Mouse (Mus musculus) midbrain, embryonic 12.5 days (tissue): ENCODE measurements around the gene Ttc34. TPM values are rescaled to one million over a fixed set of nuclear protein-coding genes. Genes with fewer than 3 reads are reported as not detected.
A peak's percentile ranks its signal among the peaks of the same experiment; 100 is the strongest.

Source experiments
- ATAC-seq: fragments of 200-750 bp; cut with Nextera tagmentation; 2 replicates; pipeline ENCODE4 v1.8.0; 2017; ENCODE audit warnings: low read depth, moderate TSS enrichment, moderate library complexity; ENCODE audit not compliant: low FRiP score
- H3K27ac ChIP-seq: fragments of 300-500 bp; sonication (generic); replicated peaks from 2 replicates; pipeline ENCODE4 v1.5.1; 2016; ENCODE audit warnings: mild to moderate bottlenecking
- H3K27me3 ChIP-seq: fragments of 300-500 bp; sonication (generic); 2 replicates; pipeline ENCODE4 v1.6.1; 2016; ENCODE audit warnings: mild to moderate bottlenecking
- H3K36me3 ChIP-seq: fragments of 300-500 bp; sonication (generic); 2 replicates; pipeline ENCODE4 v1.6.1; 2016
- H3K4me1 ChIP-seq: fragments of 300-500 bp; sonication (generic); 2 replicates; pipeline ENCODE4 v1.6.1; 2016
- H3K4me2 ChIP-seq: fragments of 300-500 bp; sonication (generic); replicated peaks from 2 replicates; pipeline ENCODE4 v1.6.1; 2016; ENCODE audit warnings: mild to moderate bottlenecking, moderate library complexity
- H3K4me3 ChIP-seq: fragments of 300-500 bp; sonication (generic); 2 replicates; pipeline ENCODE4 v1.5.1; 2016; ENCODE audit warnings: mild to moderate bottlenecking
- H3K9ac ChIP-seq: fragments of 300-500 bp; sonication (generic); replicated peaks from 2 replicates; pipeline ENCODE4 v1.6.1; 2016; ENCODE audit warnings: mild to moderate bottlenecking, moderate library complexity
- H3K9me3 ChIP-seq: fragments of 300-500 bp; sonication (generic); 2 replicates; pipeline ENCODE4 v1.6.1; 2016; ENCODE audit warnings: mild to moderate bottlenecking
- WGBS: fragments of 180-500 bp; shearing (Covaris S2); methylation state at CpG from one replicate; pipeline ENCODE4 v1.1.7; 2016; 5-methylcytosine and 5-hydroxymethylcytosine counted together
- polyA plus RNA-seq: library from polyadenylated mRNA; unstranded; fragments of >200 nt; fragmentation: Nextera tagmentation; extraction: Ambion mirVana; gene quantifications from 2 replicates; pipeline ENCODE4 v1.2.1, GENCODE M21; 2016

Ttc34 gene
- polyA plus RNA-seq, 1 experiment from 2014 or later = 0.46 TPM

- H3K27ac ChIP-seq = no peak overlapping the region
- H3K4me2 ChIP-seq = no peak overlapping the region
- 61% methylated on average over 9 of the region's 9 CpGs for WGBS
- no peak overlapping the region for H3K4me3 ChIP-seq
- no peak overlapping the region for H3K9ac ChIP-seq
- H3K36me3 ChIP-seq = no peaks in the 10 kb centered on the region
- H3K9me3 ChIP-seq = no peaks in the 10 kb centered on the region
- ATAC-seq = no peak
- peaks cover 14% of the 10 kb centered on the region; the same call in 1 of the 2 replicates for H3K4me1 ChIP-seq
- H3K27me3 ChIP-seq = peaks cover 28% of the 10 kb centered on the region
Measured at GRCm38 (mm10) chr4:154831915-154832573, 5.2 kb upstream of the Ttc34 start.

- Histone ChIP-seq H3K4me3 (no peak overlapping the region), H3K27ac (no peak overlapping the region), H3K4me2 (no peak overlapping the region), H3K4me1 (peaks cover 11% of the 10 kb centered on the region; the same call in 1 of the 2 replicates), H3K9ac (no peak overlapping the region), H3K36me3 (no peaks in the 10 kb centered on the region), H3K27me3 (peaks cover 32% of the 10 kb centered on the region; the same call in 1 of the 2 replicates), H3K9me3 (no peaks in the 10 kb centered on the region)
- ATAC-seq = 0 out of 2 replicates have a peak, but pooled peaks have one; percentile 27
- WGBS = 80% methylated on average over 7 of the region's 7 CpGs
Measured at GRCm38 (mm10) chr4:154836183-154836915, 910 bp upstream of the Ttc34 start.

DNA sequence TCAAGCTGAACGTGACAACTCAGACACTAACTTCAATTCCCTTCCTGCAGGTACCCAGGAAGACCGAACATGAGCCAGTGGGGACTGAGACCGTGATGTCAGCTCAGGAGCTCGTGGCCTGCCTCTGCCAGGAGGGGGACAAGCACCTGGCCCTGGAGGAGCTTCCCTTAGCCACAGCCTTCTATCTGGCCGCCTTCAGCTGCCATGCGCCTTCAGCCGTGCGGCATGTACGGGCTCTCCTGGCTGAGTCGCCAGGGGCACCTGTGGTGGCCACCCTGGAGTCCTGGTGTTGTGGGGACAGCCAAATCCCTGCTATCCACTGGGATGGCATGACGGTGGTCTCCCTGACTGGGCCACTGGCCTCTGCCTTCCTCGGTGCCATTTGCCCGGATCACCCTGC lies 1.5 kb downstream of the Ttc34 start:
- Histone ChIP-seq H3K4me1 (peaks cover 9% of the 10 kb centered on the region; the same call in 1 of the 2 replicates), H3K27me3 (peaks cover 23% of the 10 kb centered on the region; the same call in 1 of the 2 replicates), H3K9ac (no peak overlapping the region), H3K4me2 (no peak overlapping the region), H3K4me3 (no peak overlapping the region), H3K36me3 (no peaks in the 10 kb centered on the region), H3K27ac (no peak overlapping the region), H3K9me3 (no peaks in the 10 kb centered on the region)
- WGBS = 94% methylated on average over 13 of the region's 13 CpGs
- ATAC-seq = no peak

DNA sequence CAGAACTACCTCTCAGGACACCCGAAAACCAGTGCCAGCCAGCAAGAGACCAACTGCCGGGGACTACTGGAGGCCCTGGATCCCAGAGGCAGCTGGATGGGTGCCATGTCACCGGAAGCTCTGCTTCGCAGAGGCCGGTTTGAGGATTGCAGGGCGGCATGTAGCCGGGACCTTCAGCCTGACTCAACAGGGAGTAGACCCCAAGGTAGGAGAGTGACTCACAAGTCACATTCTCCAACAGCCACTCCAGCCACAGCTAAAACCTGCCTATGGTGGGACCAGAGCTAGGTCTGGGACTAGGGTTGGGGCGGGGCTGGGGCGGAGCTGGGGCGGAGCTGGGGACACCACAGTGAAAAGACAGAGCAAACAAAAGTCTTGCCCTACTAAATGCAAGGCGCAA lies 2.1 kb downstream of the Ttc34 start:
- Histone ChIP-seq H3K4me1 (peaks cover 9% of the 10 kb centered on the region; the same call in 1 of the 2 replicates), H3K9me3 (no peaks in the 10 kb centered on the region), H3K4me2 (no peak overlapping the region), H3K36me3 (no peaks in the 10 kb centered on the region), H3K27me3 (peaks cover 21% of the 10 kb centered on the region; the same call in 1 of the 2 replicates), H3K27ac (no peak overlapping the region), H3K4me3 (no peak overlapping the region), H3K9ac (no peak overlapping the region)
- no peak for ATAC-seq
- 45% methylated on average over 11 of the region's 11 CpGs for WGBS

DNA sequence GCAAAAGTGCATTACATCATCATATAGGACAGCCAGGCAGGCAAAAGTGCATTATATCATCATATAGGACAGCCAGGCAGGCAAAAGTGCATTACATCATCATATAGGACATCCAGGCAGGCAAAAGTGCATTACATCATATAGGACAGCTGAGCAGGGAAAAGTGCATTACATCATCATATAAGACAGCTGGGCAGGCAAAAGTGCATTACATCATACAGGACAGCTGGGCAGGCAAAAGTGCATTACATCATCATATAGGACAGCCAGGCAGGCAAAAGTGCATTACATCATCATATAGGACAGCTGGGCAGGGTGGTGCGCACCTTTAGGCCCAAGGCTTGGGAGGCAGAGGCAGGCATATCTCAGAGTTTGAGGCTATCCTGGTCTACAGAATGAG lies 15.4 kb downstream of the Ttc34 start:
- H3K9me3 ChIP-seq = no peaks in the 10 kb centered on the region
- peaks cover 40% of the 10 kb centered on the region for H3K27me3 ChIP-seq
- no peak overlapping the region for H3K27ac ChIP-seq
- no peaks in the 10 kb centered on the region for H3K36me3 ChIP-seq
- WGBS = 100% methylated on average over 1 of the region's 1 CpGs
- ATAC-seq = no peak
- H3K4me3 ChIP-seq = no peak overlapping the region
- no peak overlapping the region for H3K9ac ChIP-seq
- no peak overlapping the region for H3K4me2 ChIP-seq
- H3K4me1 ChIP-seq = peaks cover 14% of the 10 kb centered on the region

DNA sequence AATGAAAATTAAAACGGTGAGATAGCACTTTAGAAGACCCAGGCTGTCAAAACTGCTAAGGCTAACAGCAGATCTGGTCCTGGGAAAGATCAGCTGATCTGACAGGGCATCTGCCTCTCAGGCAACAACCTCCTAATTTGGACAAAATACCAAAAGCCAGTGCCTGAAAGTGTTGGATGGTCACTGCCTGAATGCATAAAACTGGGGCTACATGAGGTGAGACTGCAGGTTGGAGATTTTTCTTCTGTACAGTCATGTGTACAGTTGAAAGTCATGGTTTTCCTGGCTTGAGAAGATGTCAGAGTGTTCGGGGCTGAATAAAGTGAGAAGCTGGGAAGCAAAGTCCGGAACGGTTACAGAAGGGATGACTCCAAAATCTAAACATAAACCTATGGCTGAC lies 16.6 kb downstream of the Ttc34 start:
- 81% methylated on average over 4 of the region's 4 CpGs for WGBS
- no peak overlapping the region for H3K27ac ChIP-seq
- H3K9ac ChIP-seq = no peak overlapping the region
- H3K4me1 ChIP-seq = peaks cover 14% of the 10 kb centered on the region
- no peaks in the 10 kb centered on the region for H3K9me3 ChIP-seq
- no peak for ATAC-seq
- H3K27me3 ChIP-seq = peaks cover 45% of the 10 kb centered on the region
- H3K36me3 ChIP-seq = no peaks in the 10 kb centered on the region
- H3K4me3 ChIP-seq = no peak overlapping the region
- H3K4me2 ChIP-seq = no peak overlapping the region

DNA sequence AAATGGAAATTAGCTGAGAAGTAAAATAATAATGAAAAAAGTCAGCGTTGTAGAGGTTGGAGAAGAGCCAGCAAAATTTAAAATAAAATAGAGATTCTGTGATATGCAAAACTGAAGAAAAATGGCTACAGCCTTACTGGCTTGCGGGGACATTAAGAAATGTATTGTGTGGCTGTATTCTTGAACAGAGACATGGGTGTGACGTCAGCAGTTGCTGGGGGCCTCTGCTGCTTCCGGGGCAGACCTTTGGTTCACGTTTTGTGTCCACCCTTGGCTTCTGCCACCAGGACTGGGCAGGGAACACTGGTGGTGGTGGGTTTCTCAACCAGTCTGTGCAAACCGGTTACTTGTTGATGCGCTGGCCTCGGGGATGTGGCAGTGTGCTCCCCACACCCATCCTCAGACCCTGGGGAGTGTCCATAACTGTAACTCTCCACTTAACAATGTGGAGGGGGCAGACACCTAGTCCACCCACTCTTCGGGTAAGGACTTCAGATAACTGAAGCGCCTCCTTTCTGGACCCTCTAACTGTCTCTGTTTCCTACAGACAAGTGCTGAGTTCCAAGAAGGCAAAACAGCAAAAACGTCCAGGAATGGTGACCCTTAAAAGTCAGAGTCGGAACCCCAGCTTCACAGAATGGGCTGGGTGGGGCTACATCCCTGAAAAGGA lies 17.6 kb downstream of the Ttc34 start:
- Histone ChIP-seq H3K9ac (no peak overlapping the region), H3K36me3 (no peaks in the 10 kb centered on the region), H3K27me3 (peaks cover 48% of the 10 kb centered on the region), H3K4me3 (0 out of 2 replicates have a peak overlapping the region, but pooled peaks have one; percentile 57), H3K27ac (no peak overlapping the region), H3K4me1 (peaks cover 14% of the 10 kb centered on the region), H3K9me3 (no peaks in the 10 kb centered on the region), H3K4me2 (peak overlapping the region; percentile 87; the same call in 1 of the 2 replicates)
- WGBS = 63% methylated on average over 12 of the region's 12 CpGs
- no peak for ATAC-seq

GRCm38 (mm10) chr4:154855721-154856479 lies 18.6 kb downstream of the Ttc34 start:
- under 1% methylated on average over 97 of the region's 110 CpGs for whole genome bisulfite sequencing
- H3K4me3 ChIP-seq = peak overlapping the region; percentile 57
- H3K27me3 ChIP-seq = peaks cover 59% of the 10 kb centered on the region

GRCm38 (mm10) chr4:154856480-154856837 lies 19.2 kb downstream of the Ttc34 start:
- peak; percentile 50; the same call in 1 of the 2 replicates for ATAC-seq
- H3K27ac ChIP-seq = peak overlapping the region; percentile 77
- no peaks in the 10 kb centered on the region for H3K36me3 ChIP-seq
- 18% methylated on average over 9 of the region's 9 CpGs for WGBS
- peaks cover 60% of the 10 kb centered on the region for H3K27me3 ChIP-seq
- peak overlapping the region; percentile 87 for H3K4me2 ChIP-seq
- peaks cover 14% of the 10 kb centered on the region for H3K4me1 ChIP-seq
- H3K9me3 ChIP-seq = no peaks in the 10 kb centered on the region
- H3K9ac ChIP-seq = 0 out of 2 replicates have a peak overlapping the region, but pooled peaks have one; percentile 15
- peak overlapping the region; percentile 57 for H3K4me3 ChIP-seq

More at GRCm38 (mm10) chr4:154855721-154856479, 18.6 kb downstream of the Ttc34 start:
- H3K4me1 ChIP-seq = peaks cover 14% of the 10 kb centered on the region
- peak overlapping the region; percentile 87 for H3K4me2 ChIP-seq
- no peaks in the 10 kb centered on the region for H3K36me3 ChIP-seq
- peak overlapping the region; percentile 77 for H3K27ac ChIP-seq
- H3K9me3 ChIP-seq = no peaks in the 10 kb centered on the region
- peak; percentile 97 for ATAC-seq
- H3K9ac ChIP-seq = peak overlapping the region; percentile 73

DNA sequence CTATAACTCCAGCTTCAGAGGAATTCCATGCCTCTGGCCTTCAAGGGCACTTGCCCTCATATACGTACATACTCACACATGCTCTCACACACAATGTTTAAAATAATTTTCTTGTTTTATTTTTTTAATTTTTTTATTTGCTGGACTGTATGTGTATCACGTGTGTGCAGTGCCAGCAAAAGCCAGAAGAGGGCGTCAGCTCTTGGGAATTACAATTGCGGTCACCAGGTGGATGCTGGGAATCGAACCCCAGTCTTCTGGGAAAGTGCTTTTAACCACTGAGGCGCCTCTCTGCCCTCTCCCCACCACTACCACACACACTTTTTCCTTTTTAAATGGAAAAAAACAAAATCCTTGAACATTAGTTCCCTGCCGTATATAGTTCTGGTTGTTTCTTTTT lies 19.6 kb downstream of the Ttc34 start:
- H3K9me3 ChIP-seq = no peaks in the 10 kb centered on the region
- no peaks in the 10 kb centered on the region for H3K36me3 ChIP-seq
- no peak overlapping the region for H3K9ac ChIP-seq
- peak overlapping the region; percentile 87 for H3K4me2 ChIP-seq
- H3K4me1 ChIP-seq = peaks cover 14% of the 10 kb centered on the region
- peak overlapping the region; percentile 77; the same call in 1 of the 2 replicates for H3K27ac ChIP-seq
- ATAC-seq = no peak
- WGBS = 87% methylated on average over 7 of the region's 7 CpGs
- no peak overlapping the region; the same call in 1 of the 2 replicates for H3K4me3 ChIP-seq
- peaks cover 64% of the 10 kb centered on the region for H3K27me3 ChIP-seq
